Mouse (Mus musculus) hindbrain, postnatal 0 days (tissue): Measurements from ENCODE around the gene Cyp2d22. TPM values are rescaled to one million over a fixed set of nuclear protein-coding genes. Genes with fewer than 3 reads are reported as not detected.

Source experiments
- ATAC-seq: fragments of 200-750 bp; cut with Nextera tagmentation; 2 replicates; pipeline ENCODE4 v1.8.0; 2017; ENCODE audit warnings: mild to moderate bottlenecking, moderate TSS enrichment, moderate library complexity
- DNase-seq: peaks from one replicate; pipeline ENCODE4 v3.0.0-alpha.2; 2015; ENCODE audit warnings: low spot score
- H3K27ac ChIP-seq: fragments of 300-500 bp; sonication (generic); 2 replicates; pipeline ENCODE4 v1.5.1; 2014; ENCODE audit warnings: mild to moderate bottlenecking
- H3K27me3 ChIP-seq: fragments of 300-500 bp; sonication (generic); 2 replicates; pipeline ENCODE4 v1.6.1; 2014; ENCODE audit warnings: low read length, mixed read lengths; ENCODE audit not compliant: insufficient read depth
- H3K36me3 ChIP-seq: fragments of 300-500 bp; sonication (generic); 2 replicates; pipeline ENCODE4 v1.6.1; 2014; ENCODE audit warnings: low read length, mixed read lengths; ENCODE audit not compliant: insufficient read depth
- H3K4me1 ChIP-seq: fragments of 300-500 bp; sonication (generic); 2 replicates; pipeline ENCODE4 v1.6.1; 2014; ENCODE audit warnings: antibody characterized with exemption, low read length, mixed read lengths; ENCODE audit not compliant: insufficient read depth
- H3K4me2 ChIP-seq: fragments of 300-500 bp; sonication (generic); 2 replicates; pipeline ENCODE4 v1.6.1; 2014; ENCODE audit warnings: low read depth, mild to moderate bottlenecking, low read length, moderate library complexity, mixed read lengths
- H3K4me3 ChIP-seq: fragments of 300-500 bp; sonication (generic); 2 replicates; pipeline ENCODE4 v1.5.1; 2014; ENCODE audit warnings: low read length
- H3K9ac ChIP-seq: fragments of 300-500 bp; sonication (generic); replicated peaks from 2 replicates; pipeline ENCODE4 v1.6.1; 2014; ENCODE audit warnings: mild to moderate bottlenecking, low read length, moderate library complexity, mixed read lengths
- H3K9me3 ChIP-seq: fragments of 300-500 bp; sonication (generic); 2 replicates; pipeline ENCODE4 v1.6.1; 2016; ENCODE audit warnings: low read length, mixed read lengths
- CTCF ChIP-seq: IDR thresholded peaks from 2 replicates; pipeline ENCODE4 v1.5.1; 2016; ENCODE audit warnings: antibody characterized with exemption, control low read depth, low read depth
- WGBS: fragments of 180-500 bp; shearing (Covaris S2); extraction: QIAGEN DNeasy Blood & Tissue Kit; methylation state at CpG from one replicate; pipeline ENCODE4 v1.1.7; 2014; 5-methylcytosine and 5-hydroxymethylcytosine counted together
- polyA plus RNA-seq: library from polyadenylated mRNA; unstranded; fragments of >200 nt; fragmentation: Nextera tagmentation; extraction: Ambion mirVana; gene quantifications from 2 replicates; pipeline ENCODE4 v1.2.1, GENCODE M21; 2015
- total RNA-seq: library from RNA; depleted of rRNA; stranded (reverse); fragments of >200 nt; gene quantifications from 2 replicates; pipeline ENCODE4 v1.2.3, GENCODE M21; 2014

The Cyp2d22 gene
- total and polyA plus RNA-seq, 2 experiments from 2014 or later, result 3.7 to 6.1 TPM

DNA sequence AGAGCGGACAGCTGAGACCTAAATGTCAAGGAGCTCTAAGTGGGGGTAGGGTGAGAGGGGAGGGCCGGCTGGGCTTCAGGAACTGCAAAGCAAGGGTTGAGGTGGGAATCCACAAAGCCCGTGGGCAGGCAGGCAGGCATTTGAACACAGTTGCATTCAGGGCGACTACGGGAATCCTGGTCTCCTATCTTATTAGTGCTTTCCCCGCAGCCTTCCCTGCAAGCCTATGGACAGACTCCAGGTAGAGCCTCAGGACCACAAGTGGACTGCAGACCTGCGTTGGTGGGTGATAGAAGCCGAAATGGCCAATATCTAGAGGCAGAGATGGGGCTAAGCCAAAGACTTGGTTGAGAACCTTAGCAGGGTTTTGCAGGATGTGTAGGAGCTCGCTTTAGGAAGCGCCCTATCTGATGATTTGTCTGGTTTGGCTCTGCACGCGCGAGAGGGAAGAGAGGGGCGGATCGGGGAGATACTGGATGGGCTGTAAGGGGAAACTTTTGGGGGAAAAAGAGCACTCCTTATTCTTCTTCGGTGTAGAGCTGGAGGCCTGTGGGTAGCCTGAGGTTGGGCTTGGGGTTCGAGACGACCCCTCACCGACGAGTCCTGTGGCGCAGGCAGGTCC lies 39.5 kb downstream of the Cyp2d22 start:
- Histone ChIP-seq H3K27ac (no peak overlapping the region), H3K4me1 (peaks cover 14% of the 10 kb centered on the region; the same call in 1 of the 2 replicates), H3K36me3 (no peaks in the 10 kb centered on the region), H3K4me3 (peak overlapping the region; percentile 28), H3K4me2 (peak overlapping the region; percentile 53), H3K9ac (peak overlapping the region; percentile 44; the same call in 1 of the 2 replicates), H3K9me3 (no peaks in the 10 kb centered on the region), H3K27me3 (no peaks in the 10 kb centered on the region)
- ATAC-seq, result no peak
- no peak for TF ChIP-seq CTCF
- WGBS, result 52% methylated on average over 21 of the region's 21 CpGs
- DNase-seq, result no peak

DNA sequence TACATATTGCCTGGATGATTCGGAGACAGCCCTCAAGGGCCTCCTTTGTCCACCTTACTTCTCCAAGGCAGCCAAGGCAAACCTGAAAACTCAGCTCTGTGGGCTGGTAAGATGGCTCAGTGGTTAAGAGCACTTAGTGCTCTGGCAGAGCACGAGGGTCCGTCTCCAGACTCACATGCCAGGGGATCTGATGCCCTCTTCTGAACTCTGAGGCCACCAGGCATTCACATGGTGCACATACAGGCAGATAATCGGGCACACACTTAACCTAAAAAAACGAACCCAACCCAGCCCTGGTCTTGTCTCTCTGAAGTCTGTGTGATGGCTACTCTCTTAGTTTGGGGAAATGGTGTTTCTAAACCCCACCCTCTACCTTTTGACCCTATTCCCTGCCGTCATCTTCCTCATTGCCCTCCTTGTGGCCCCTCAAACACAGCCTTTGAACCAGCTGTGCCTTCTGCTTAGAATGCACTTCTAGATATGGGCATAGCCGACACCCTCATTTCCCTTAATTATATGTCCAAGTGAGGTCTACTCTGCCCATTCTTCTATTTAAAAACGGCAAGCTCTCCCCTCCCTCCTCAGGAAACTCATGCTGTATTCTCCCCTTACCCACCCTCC lies 40.3 kb downstream of the Cyp2d22 start:
- H3K27me3 ChIP-seq, result no peaks in the 10 kb centered on the region
- DNase-seq (no peak), ATAC-seq (no peak)
- H3K27ac ChIP-seq, result no peak overlapping the region
- H3K4me2 ChIP-seq, result no peak overlapping the region
- H3K36me3 ChIP-seq, result 0 out of 2 replicates have a peak, but pooled peaks cover 4% of the 10 kb centered on the region
- TF ChIP-seq CTCF, result no peak
- H3K9ac ChIP-seq, result no peak overlapping the region
- no peaks in the 10 kb centered on the region for H3K9me3 ChIP-seq
- peaks cover 14% of the 10 kb centered on the region; the same call in 1 of the 2 replicates for H3K4me1 ChIP-seq
- WGBS, result 70% methylated on average over 8 of the region's 8 CpGs
- H3K4me3 ChIP-seq, result no peak overlapping the region

DNA sequence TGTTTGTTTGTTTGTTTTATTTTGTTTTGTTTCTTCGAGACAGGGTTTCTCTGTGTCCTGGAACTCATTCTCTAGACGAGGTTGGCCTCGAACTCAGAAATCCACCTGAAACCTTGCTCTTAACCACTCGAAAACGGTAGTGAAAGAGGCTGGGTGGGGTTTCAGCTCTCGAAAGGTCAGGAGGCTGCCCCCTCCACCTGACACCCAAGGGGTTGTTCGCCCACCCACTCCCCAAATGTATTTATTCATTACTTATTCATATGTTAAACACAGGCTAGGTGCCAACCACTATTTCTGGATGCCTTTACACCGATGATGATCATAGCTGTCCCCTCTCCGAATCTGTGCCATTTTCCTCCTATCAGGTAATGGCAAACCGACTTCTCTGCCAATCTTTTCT lies 40.9 kb downstream of the Cyp2d22 start:
- H3K27ac ChIP-seq, result no peak overlapping the region
- no peak for TF ChIP-seq CTCF
- no peaks in the 10 kb centered on the region for H3K27me3 ChIP-seq
- H3K4me1 ChIP-seq, result peaks cover 14% of the 10 kb centered on the region; the same call in 1 of the 2 replicates
- no peaks in the 10 kb centered on the region for H3K9me3 ChIP-seq
- 52% methylated on average over 10 of the region's 10 CpGs for WGBS
- H3K4me3 ChIP-seq, result peak overlapping the region; percentile 48
- ATAC-seq, result no peak
- H3K9ac ChIP-seq, result peak overlapping the region; percentile 54; the same call in 1 of the 2 replicates
- H3K36me3 ChIP-seq, result 0 out of 2 replicates have a peak, but pooled peaks cover 6% of the 10 kb centered on the region
- H3K4me2 ChIP-seq, result peak overlapping the region; percentile 64
- no peak for DNase-seq

DNA sequence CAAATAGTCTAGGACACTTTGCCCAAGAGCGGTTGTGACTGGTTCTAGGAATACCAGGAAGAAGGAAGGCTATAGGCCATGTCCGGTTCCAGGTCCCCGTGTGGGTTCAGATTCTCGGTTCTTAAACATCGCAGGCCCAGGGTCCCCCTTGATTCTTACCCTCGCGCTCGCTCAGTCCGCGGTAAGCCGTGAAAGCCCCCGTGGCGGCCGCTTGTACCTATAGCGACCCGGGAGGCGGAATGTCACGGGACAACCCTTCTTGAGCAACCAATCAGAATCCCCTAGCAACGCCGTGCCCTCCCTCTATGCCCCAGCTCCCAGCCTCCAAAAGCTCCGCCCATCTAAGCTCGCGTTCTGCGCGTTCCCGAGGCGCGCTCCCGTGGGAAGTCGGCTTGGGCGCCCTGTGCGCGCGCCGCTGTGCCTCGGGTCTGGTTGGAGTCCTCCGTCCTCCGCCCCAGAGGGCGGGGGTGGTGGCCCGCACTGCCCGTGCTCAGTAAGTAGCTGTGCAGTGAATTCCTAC lies 41.4 kb downstream of the Cyp2d22 start, which contains the start of the genes Naga, Pheta2 and Smdt1:
TSS of gene Naga (minus strand) at position 333 of the 520 bp plus-strand sequence.
TSS of gene Pheta2 (plus strand) at position 350 of the 520 bp plus-strand sequence.
TSS of gene Smdt1 (plus strand) at position 367 of the 520 bp plus-strand sequence.
- H3K4me2 ChIP-seq, result peak within 1 kb of the TSS; percentile 64
- H3K4me1 ChIP-seq, result peaks cover 14% of the 10 kb centered on the region; the same call in 1 of the 2 replicates
- no peak; the same call in 1 of the 2 replicates for TF ChIP-seq CTCF
- H3K9ac ChIP-seq, result peak within 1 kb of the TSS; percentile 54
- H3K9me3 ChIP-seq, result no peaks in the 10 kb centered on the region
- peak within 1 kb of the TSS; percentile 45; the same call in 1 of the 2 replicates for H3K27ac ChIP-seq
- 0 out of 2 replicates have a peak, but pooled peaks cover 6% of the 10 kb centered on the region for H3K36me3 ChIP-seq
- DNase-seq (peak; percentile 97), ATAC-seq (peak; percentile 93)
- WGBS, result under 1% methylated on average over 41 of the region's 41 CpGs
- H3K4me3 ChIP-seq, result peak within 1 kb of the TSS; percentile 48
- H3K27me3 ChIP-seq, result no peaks in the 10 kb centered on the region

DNA sequence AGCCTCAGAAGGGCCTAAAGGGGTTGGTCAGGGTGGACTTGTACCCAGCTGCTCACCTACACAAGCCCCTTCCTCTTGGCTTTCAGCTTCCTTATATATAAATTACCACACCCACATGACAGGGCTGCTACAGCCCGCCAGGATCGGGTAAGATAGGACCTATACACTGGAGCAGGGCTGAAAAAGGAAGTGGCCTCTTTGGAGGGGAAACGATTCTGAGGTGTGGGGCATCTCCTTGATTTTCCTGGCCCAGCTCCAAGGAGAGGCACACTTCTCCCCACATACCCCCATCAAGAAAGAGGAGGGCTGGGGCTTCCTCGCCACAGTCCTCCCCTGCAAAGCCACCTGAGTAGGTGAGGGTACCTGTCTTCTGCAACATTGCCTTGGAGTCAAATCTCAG lies 42.2 kb downstream of the Cyp2d22 start:
- Histone ChIP-seq H3K4me1 (peaks cover 14% of the 10 kb centered on the region; the same call in 1 of the 2 replicates), H3K27ac (peak overlapping the region; percentile 45; the same call in 1 of the 2 replicates), H3K4me3 (peak overlapping the region; percentile 48), H3K4me2 (peak overlapping the region; percentile 64), H3K9me3 (no peaks in the 10 kb centered on the region), H3K36me3 (0 out of 2 replicates have a peak, but pooled peaks cover 6% of the 10 kb centered on the region), H3K27me3 (no peaks in the 10 kb centered on the region), H3K9ac (peak overlapping the region; percentile 54)
- no peak for ATAC-seq
- no peak for DNase-seq
- no peak for TF ChIP-seq CTCF
- 44% methylated on average over 4 of the region's 4 CpGs for WGBS

DNA sequence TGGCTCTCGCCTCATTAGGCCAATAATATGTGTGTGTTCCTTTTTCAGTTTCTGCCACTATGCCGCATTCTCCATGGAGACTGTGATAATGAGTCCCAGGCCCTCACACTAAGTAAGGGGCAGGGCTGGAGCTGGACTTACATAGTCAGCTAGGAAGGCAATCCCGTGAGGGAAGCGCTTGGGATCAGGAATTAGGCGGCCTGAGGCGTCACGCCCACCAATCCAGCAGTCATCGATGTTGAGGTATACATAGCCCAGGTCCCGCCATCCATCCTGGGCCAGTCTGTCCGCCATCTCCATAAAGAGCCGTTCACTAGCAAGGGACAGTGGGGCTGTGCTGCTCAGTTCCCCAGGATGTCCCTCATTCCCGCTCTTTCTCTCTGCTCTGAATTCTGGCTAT lies 43.4 kb downstream of the Cyp2d22 start:
- TF ChIP-seq CTCF, result no peak

More for the DNA sequence above, 43.4 kb downstream of the Cyp2d22 start:
- no peak overlapping the region for H3K27ac ChIP-seq
- H3K9me3 ChIP-seq, result no peaks in the 10 kb centered on the region
- WGBS, result 70% methylated on average over 12 of the region's 12 CpGs
- H3K9ac ChIP-seq, result no peak overlapping the region
- no peak overlapping the region for H3K4me3 ChIP-seq
- H3K27me3 ChIP-seq, result no peaks in the 10 kb centered on the region
- H3K4me2 ChIP-seq, result no peak overlapping the region
- ATAC-seq (no peak), DNase-seq (no peak)
- H3K4me1 ChIP-seq, result peaks cover 14% of the 10 kb centered on the region; the same call in 1 of the 2 replicates
- 0 out of 2 replicates have a peak, but pooled peaks cover 6% of the 10 kb centered on the region for H3K36me3 ChIP-seq
